Mouse (Mus musculus) megakaryocyte, embryonic 14.5 days (primary cell): Measurements from ENCODE around the gene Ankk1.

ENCODE experiments used
- FLI1 ChIP-seq: IDR thresholded peaks from 2 replicates; pipeline ENCODE4 v1.6.1; 2012; ENCODE audit warnings: low read length, inconsistent platforms, mixed read lengths
- GATA1 ChIP-seq: IDR thresholded peaks from 3 replicates; pipeline ENCODE4 v1.6.1; 2012; ENCODE audit warnings: mixed read lengths, low read length, inconsistent platforms, borderline replicate concordance

GRCm38 (mm10) chr9:49386119-49386518 lies 40.7 kb downstream of the Ankk1 start:
- no peak for TF ChIP-seq GATA1
- TF ChIP-seq FLI1, result no peak
